Mouse (Mus musculus): Measurements from ENCODE around the gene Galntl6.
"Not testable (repeated sequence)": the region's sequence is repeated elsewhere in the genome, so short reads cannot be mapped to it uniquely, and the experiment has no call there.

The Galntl6 gene

GRCm38 (mm10) chr8:58604751-58605150 is 307.7 kb downstream of the Galntl6 start:
- no peak for DNase-seq (ENCODE audit: low spot score)

GRCm38 (mm10) chr8:58597834-58598233 is 314.6 kb downstream of the Galntl6 start:
- no peak for DNase-seq (ENCODE audit: low spot score)

GRCm38 (mm10) chr8:58575346-58575745 is 337.1 kb downstream of the Galntl6 start:
- no peak for DNase-seq (ENCODE audit: low spot score)

- DNase-seq (ENCODE audit: low spot score) = no peak
These were observed 344.4 kb downstream of the Galntl6 start for GRCm38 (mm10) chr8:58568086-58568485.

- no peak for DNase-seq (ENCODE audit: low spot score)
These were observed 346.3 kb downstream of the Galntl6 start for GRCm38 (mm10) chr8:58566115-58566514.

- DNase-seq (ENCODE audit: low spot score) = no peak
These were observed 376.7 kb downstream of the Galntl6 start for GRCm38 (mm10) chr8:58535781-58536180.

- DNase-seq (ENCODE audit: low spot score) = no peak
These were observed 377.8 kb downstream of the Galntl6 start for GRCm38 (mm10) chr8:58534631-58535030.

- no peak for DNase-seq (ENCODE audit: low spot score)
These were observed 389.0 kb downstream of the Galntl6 start for GRCm38 (mm10) chr8:58523443-58523842.

- no peak for DNase-seq (ENCODE audit: low spot score)
These were observed 390.5 kb downstream of the Galntl6 start for GRCm38 (mm10) chr8:58521932-58522331.

GRCm38 (mm10) chr8:58510516-58510915 is 401.9 kb downstream of the Galntl6 start:
- no peak for DNase-seq (ENCODE audit: low spot score)

- DNase-seq (ENCODE audit: low spot score) = no peak
These were observed 403.4 kb downstream of the Galntl6 start for GRCm38 (mm10) chr8:58509051-58509450.

GRCm38 (mm10) chr8:58487099-58487498 is 425.3 kb downstream of the Galntl6 start:
- no peak for DNase-seq (ENCODE audit: low spot score)

GRCm38 (mm10) chr8:58463342-58463741 is 449.1 kb downstream of the Galntl6 start:
- not testable (repeated sequence) for DNase-seq (ENCODE audit: low spot score)

GRCm38 (mm10) chr8:58442696-58443095 is 469.7 kb downstream of the Galntl6 start:
- no peak for DNase-seq (ENCODE audit: low spot score)

- DNase-seq (ENCODE audit: low spot score) = no peak
These were observed 494.0 kb downstream of the Galntl6 start for GRCm38 (mm10) chr8:58418481-58418880.

- no peak for DNase-seq (ENCODE audit: low spot score)
These were observed 494.9 kb downstream of the Galntl6 start for GRCm38 (mm10) chr8:58417551-58417950.

GRCm38 (mm10) chr8:58396500-58396899 is 515.9 kb downstream of the Galntl6 start:
- no peak for DNase-seq (ENCODE audit: low spot score)

- no peak for DNase-seq (ENCODE audit: low spot score)
These were observed 516.6 kb downstream of the Galntl6 start for GRCm38 (mm10) chr8:58395879-58396278.

- DNase-seq (ENCODE audit: low spot score) = no peak
These were observed 540.1 kb downstream of the Galntl6 start for GRCm38 (mm10) chr8:58372389-58372788.

- DNase-seq (ENCODE audit: low spot score) = no peak
These were observed 540.5 kb downstream of the Galntl6 start for GRCm38 (mm10) chr8:58371979-58372378.

GRCm38 (mm10) chr8:58331151-58331550 is 581.3 kb downstream of the Galntl6 start:
- DNase-seq (ENCODE audit: low spot score) = no peak

- DNase-seq (ENCODE audit: low spot score) = no peak
These were observed 599.0 kb downstream of the Galntl6 start for GRCm38 (mm10) chr8:58313482-58313881.

- no peak for DNase-seq (ENCODE audit: low spot score)
These were observed 621.0 kb downstream of the Galntl6 start for GRCm38 (mm10) chr8:58291487-58291886.

GRCm38 (mm10) chr8:58290080-58290479 is 622.4 kb downstream of the Galntl6 start:
- DNase-seq (ENCODE audit: low spot score) = no peak

GRCm38 (mm10) chr8:58265485-58265884 is 647.0 kb downstream of the Galntl6 start:
- DNase-seq (ENCODE audit: low spot score) = no peak

All from ovary, adult 18-20 months (tissue).